Comparison of ENCODE assay signal across 21 mouse cellular contexts in the genomic region with DNA sequence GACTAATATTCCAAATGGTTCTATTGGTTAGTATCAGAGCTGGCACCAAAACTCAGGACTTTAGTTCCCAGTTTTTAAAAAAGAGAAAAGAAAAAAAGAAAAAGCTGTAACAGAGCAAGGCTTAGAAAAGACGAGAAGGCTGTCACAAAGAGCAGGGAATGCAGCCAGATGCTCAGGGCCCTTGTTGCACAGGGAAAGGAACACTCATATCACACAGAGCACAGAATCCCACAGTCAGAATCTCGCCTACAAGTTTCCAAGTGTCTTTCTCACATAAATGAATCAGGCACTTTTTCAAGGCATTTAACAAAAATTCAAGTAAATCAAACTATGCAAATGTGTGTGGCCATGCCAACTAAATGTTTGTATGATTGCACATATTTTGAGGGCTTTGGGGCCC.
DNase-seq lines count a peak whose midpoint lies in the region; ATAC-seq lines count a peak whose summit lies in the region.
"Had no signal": no experiment of that assay in that cellular context is flagged by ENCODE, and none has a peak within 500 bp of the region (broad histone marks: within the 10 kb centered on the region; RNA-seq: fewer than 3 reads in every experiment).

No protein-coding gene starts in this region.

- ATAC-seq in frontal cortex, adult (ENCODE audit: low TSS enrichment): peak; percentile 91
- ATAC-seq in kidney, embryonic 16.5 days (ENCODE audit: low FRiP score, low TSS enrichment): no peak
- ATAC-seq: liver, embryonic 12.5 days had no signal

- no peaks in the 10 kb centered on the region for H3K9me3 ChIP-seq in kidney, embryonic 16.5 days (ENCODE audit: low read length)
- H3K9me3 ChIP-seq: embryonic facial prominence, embryonic 13.5 days; heart, embryonic 10.5 days; hindbrain, embryonic 10.5 days; limb, embryonic 12.5 days; liver, embryonic 12.5 days had no signal

- no peak overlapping the region for H3K27ac ChIP-seq in kidney, embryonic 16.5 days (ENCODE audit: low read length)
- H3K27ac ChIP-seq: embryonic facial prominence, embryonic 13.5 days; gastrocnemius, adult 2 months; heart, embryonic 10.5 days; hindbrain, embryonic 10.5 days; limb, embryonic 12.5 days; liver, embryonic 12.5 days had no signal

- H3K4me2 ChIP-seq in kidney, embryonic 16.5 days (replicated peaks; ENCODE audit: low read depth, low read length): no peak overlapping the region
- H3K4me2 ChIP-seq: embryonic facial prominence, embryonic 13.5 days; limb, embryonic 12.5 days; liver, embryonic 12.5 days had no signal

- DNase-seq in frontal cortex, postnatal 25 days (ENCODE audit: low spot score in 2 of 2): no peak
- peak; percentile 29 for DNase-seq in layer of hippocampus, adult 9-11 months
- DNase-seq in layer of hippocampus, postnatal 10 days (ENCODE audit: low spot score in 2 of 2): no peak
- peak; percentile 38 to 47 for DNase-seq in right cerebral cortex, postnatal 10 days (ENCODE audit: low spot score in 2 of 2)
- no peak for DNase-seq in right cerebral cortex, postnatal 14 days
- DNase-seq in ovary, postnatal 14 days (ENCODE audit: low spot score): no peak
- DNase-seq: B cell, adult 2 months; cerebellum, adult 9-11 months; gastrocnemius, adult 2 months; kidney, adult 8-10 months; kidney, postnatal 25 days; lung, adult 2 months; lung, postnatal 36 days; thymus, postnatal 14 days had no signal

- H3K4me3 ChIP-seq in kidney, embryonic 16.5 days (ENCODE audit: low read length): no peak overlapping the region
- H3K4me3 ChIP-seq: embryonic facial prominence, embryonic 13.5 days; gastrocnemius, adult 2 months; heart, embryonic 10.5 days; hindbrain, embryonic 10.5 days; limb, embryonic 12.5 days; liver, embryonic 12.5 days had no signal

- H3K9ac ChIP-seq in kidney, embryonic 16.5 days (replicated peaks; ENCODE audit: low read length): no peak overlapping the region
- H3K9ac ChIP-seq: embryonic facial prominence, embryonic 13.5 days; limb, embryonic 12.5 days; liver, embryonic 12.5 days had no signal

- WGBS in kidney, embryonic 16.5 days: 64% methylated on average over 2 of the region's 2 CpGs

- no peaks in the 10 kb centered on the region for H3K4me1 ChIP-seq in kidney, embryonic 16.5 days (ENCODE audit: insufficient read depth, low read length)
- H3K4me1 ChIP-seq: embryonic facial prominence, embryonic 13.5 days; heart, embryonic 10.5 days; hindbrain, embryonic 10.5 days; liver, embryonic 12.5 days had no signal

- no peaks in the 10 kb centered on the region for H3K36me3 ChIP-seq in kidney, embryonic 16.5 days (ENCODE audit: insufficient read depth, low read length)
- H3K36me3 ChIP-seq: embryonic facial prominence, embryonic 13.5 days; heart, embryonic 10.5 days; hindbrain, embryonic 10.5 days; limb, embryonic 12.5 days; liver, embryonic 12.5 days had no signal

- H3K27me3 ChIP-seq in kidney, embryonic 16.5 days (ENCODE audit: insufficient read depth, low read length): no peaks in the 10 kb centered on the region
- H3K27me3 ChIP-seq: embryonic facial prominence, embryonic 13.5 days; limb, embryonic 12.5 days; liver, embryonic 12.5 days had no signal

Comparison
In these comparisons a context has a peak if more than half of its experiments do, and no peak if none do; other contexts are left out.
1. DNase-seq: peak in layer of hippocampus, adult 9-11 months (single experiment) and right cerebral cortex, postnatal 10 days (2 of 2); none in frontal cortex, postnatal 25 days (0 of 2), layer of hippocampus, postnatal 10 days (0 of 2), right cerebral cortex, postnatal 14 days (single experiment) and ovary, postnatal 14 days (single experiment).